Mouse (Mus musculus) neural tube, embryonic 11.5 days (tissue): ENCODE measurements around the gene Fbxo21. TPM values are rescaled to one million over a fixed set of nuclear protein-coding genes. Genes with fewer than 3 reads are reported as not detected.

Experiments used
- ATAC-seq: fragments of 200-750 bp; cut with Nextera tagmentation; 2 replicates; pipeline ENCODE4 v1.8.0; 2017; ENCODE audit warnings: moderate number of reproducible peaks, mild to moderate bottlenecking, moderate TSS enrichment, moderate library complexity; ENCODE audit not compliant: insufficient read depth, low FRiP score, low TSS enrichment
- DNase-seq: peaks from one replicate; pipeline ENCODE4 v3.0.0-alpha.2; 2015; ENCODE audit warnings: low spot score
- H3K27ac ChIP-seq: fragments of 300-500 bp; sonication (generic); 2 replicates; pipeline ENCODE4 v1.5.1; 2014; ENCODE audit warnings: low read depth, mild to moderate bottlenecking, low read length
- H3K27me3 ChIP-seq: fragments of 300-500 bp; sonication (generic); 2 replicates; pipeline ENCODE4 v1.6.1; 2014; ENCODE audit warnings: mild to moderate bottlenecking, low read length, mixed read lengths; ENCODE audit not compliant: control insufficient read depth, insufficient read depth
- H3K36me3 ChIP-seq: fragments of 300-500 bp; sonication (generic); 2 replicates; pipeline ENCODE4 v1.6.1; 2014; ENCODE audit warnings: mild to moderate bottlenecking, low read length, moderate library complexity, mixed read lengths; ENCODE audit not compliant: control insufficient read depth, insufficient read depth
- H3K4me1 ChIP-seq: fragments of 300-500 bp; sonication (generic); 2 replicates; pipeline ENCODE4 v1.6.1; 2014; ENCODE audit warnings: low read length, mixed read lengths; ENCODE audit not compliant: control insufficient read depth, insufficient read depth
- H3K4me2 ChIP-seq: fragments of 300-500 bp; sonication (generic); 2 replicates; pipeline ENCODE4 v1.6.1; 2014; ENCODE audit warnings: low read depth, mild to moderate bottlenecking, moderate library complexity
- H3K4me3 ChIP-seq: fragments of 300-500 bp; sonication (generic); 2 replicates; pipeline ENCODE4 v1.5.1; 2014; ENCODE audit warnings: low read depth, low read length
- H3K9ac ChIP-seq: fragments of 300-500 bp; sonication (generic); 2 replicates; pipeline ENCODE4 v1.6.1; 2014; ENCODE audit warnings: mild to moderate bottlenecking, low read length
- H3K9me3 ChIP-seq: fragments of 300-500 bp; sonication (generic); 2 replicates; pipeline ENCODE4 v1.6.1; 2016; ENCODE audit warnings: low read length; ENCODE audit not compliant: control insufficient read depth
- WGBS: fragments of 180-500 bp; shearing (Covaris S2); extraction: QIAGEN DNeasy Blood & Tissue Kit; methylation state at CpG from one replicate; pipeline ENCODE4 v1.1.7; 2014; 5-methylcytosine and 5-hydroxymethylcytosine counted together
- polyA plus RNA-seq: library from polyadenylated mRNA; unstranded; fragments of >200 nt; fragmentation: Nextera tagmentation; extraction: Ambion mirVana; gene quantifications from 2 replicates; pipeline ENCODE4 v1.2.1, GENCODE M21; 2014

The Fbxo21 gene
- polyA plus RNA-seq, 1 experiment from 2014 or later = 107 TPM

DNA sequence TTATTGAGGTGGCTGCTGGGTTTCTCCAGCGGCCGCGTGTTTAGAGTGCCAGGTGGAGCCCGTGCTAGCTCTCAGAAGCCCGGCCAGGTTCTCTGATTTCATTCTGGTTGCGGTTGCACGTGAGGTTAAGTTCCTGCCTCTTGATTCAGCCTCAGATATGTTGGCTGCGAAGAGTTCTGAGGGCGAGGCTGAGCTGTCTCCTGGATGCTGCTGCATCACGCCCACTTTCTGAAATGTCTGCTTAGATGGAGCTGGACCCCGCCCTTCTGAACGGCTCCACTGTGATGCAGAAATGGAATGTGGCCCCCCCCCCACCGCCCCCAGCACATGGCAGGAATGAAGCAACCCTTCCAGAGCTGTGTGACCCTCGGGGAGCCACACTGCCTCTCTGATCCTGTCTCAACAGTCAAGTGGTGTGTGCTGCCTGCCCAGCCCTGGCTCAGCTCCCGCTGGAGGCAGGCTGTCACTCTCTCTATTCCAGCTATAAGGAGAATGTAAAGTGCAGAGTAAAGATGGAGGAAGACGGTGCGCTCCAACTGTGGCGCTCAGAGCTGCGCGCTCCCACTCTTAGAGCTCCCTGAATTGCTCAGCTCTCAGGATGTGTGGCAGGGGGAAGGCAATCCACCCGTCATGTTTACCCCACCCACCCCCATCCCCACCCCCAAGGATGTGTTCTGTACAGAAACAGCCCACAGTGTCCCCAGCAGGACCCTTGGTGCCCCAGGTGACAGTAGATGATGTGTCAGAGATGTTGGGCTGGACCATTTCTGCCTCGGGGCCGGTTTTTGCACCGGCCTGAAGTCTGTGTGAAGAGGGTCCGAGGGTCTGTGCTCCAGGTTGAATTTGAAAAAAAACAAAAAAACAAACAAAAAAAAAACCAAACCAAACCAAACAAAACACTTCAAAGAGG is 60.6 kb downstream of the Fbxo21 start:
- WGBS = 43% methylated on average over 25 of the region's 25 CpGs
- ATAC-seq (no peak), DNase-seq (no peak)
- Histone ChIP-seq H3K27me3 (no peaks in the 10 kb centered on the region), H3K4me2 (peak overlapping the region; percentile 1; the same call in 1 of the 2 replicates), H3K4me1 (0 out of 2 replicates have a peak, but pooled peaks cover 5% of the 10 kb centered on the region), H3K4me3 (no peak overlapping the region), H3K27ac (no peak overlapping the region), H3K36me3 (no peaks in the 10 kb centered on the region), H3K9me3 (no peaks in the 10 kb centered on the region), H3K9ac (no peak overlapping the region; the same call in 1 of the 2 replicates)

DNA sequence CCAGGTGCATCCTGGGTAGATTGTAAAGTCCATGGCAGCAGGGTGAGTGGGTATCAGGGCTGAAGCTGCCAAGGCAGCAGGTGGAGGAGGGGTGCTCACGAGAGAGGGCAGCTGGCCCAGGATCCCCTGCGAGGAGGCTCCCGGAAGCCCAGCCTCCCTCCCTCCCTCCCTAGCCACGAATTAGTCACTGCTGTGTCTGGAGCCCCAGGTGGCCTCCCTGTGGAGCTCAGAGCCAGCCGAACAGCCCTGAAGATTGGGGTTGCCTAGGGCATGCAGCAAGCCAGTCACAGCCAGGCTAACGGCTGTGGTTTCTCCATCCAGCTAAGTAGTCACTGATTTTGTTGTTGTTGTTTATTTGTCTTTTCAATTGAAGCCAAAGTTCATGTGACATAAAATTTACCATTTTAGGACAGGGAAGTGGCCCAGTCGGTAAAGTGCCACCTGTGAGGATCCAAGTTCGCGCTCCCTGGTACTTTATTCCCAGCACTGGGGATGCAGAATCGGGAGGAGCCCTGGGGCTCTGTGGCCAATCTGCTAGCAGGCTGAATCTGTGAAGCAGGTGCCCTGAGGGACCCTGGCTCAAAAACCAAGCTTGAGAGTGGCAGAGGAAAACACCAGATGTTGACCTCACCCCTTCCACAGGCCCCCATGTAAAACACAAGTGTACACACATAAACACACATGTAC is 61.4 kb downstream of the Fbxo21 start:
- no peak overlapping the region for H3K9ac ChIP-seq
- DNase-seq = peak; percentile 67
- peak overlapping the region; percentile 1; the same call in 1 of the 2 replicates for H3K4me2 ChIP-seq
- H3K27me3 ChIP-seq = no peaks in the 10 kb centered on the region
- H3K36me3 ChIP-seq = no peaks in the 10 kb centered on the region
- no peak overlapping the region for H3K4me3 ChIP-seq
- H3K4me1 ChIP-seq = 0 out of 2 replicates have a peak, but pooled peaks cover 5% of the 10 kb centered on the region
- peak; percentile 74 for ATAC-seq
- no peak overlapping the region for H3K27ac ChIP-seq
- 15% methylated on average over 10 of the region's 10 CpGs for WGBS
- no peaks in the 10 kb centered on the region for H3K9me3 ChIP-seq

DNA sequence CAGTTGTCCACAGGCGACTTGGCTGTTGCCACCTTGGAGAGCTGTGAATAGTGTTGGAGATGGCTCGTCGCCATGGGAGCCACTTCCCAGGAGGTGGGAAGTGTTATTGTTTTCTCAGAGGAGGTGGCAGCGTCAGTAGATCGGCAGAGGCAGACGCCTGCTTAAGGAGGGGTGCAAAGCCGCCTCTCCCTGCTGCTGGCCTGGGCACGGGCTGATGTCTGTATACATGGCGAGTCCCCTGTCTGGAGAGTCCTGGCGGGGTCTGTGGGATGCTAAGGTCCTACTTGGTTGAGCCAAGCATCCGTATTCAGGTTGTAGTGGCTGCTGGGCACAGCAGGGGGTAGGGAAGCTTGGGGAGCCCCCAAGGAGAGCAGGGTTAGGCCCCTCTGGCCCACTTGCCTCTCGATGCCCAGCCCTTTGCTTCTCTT is 62.7 kb downstream of the Fbxo21 start:
- H3K4me3 ChIP-seq = no peak overlapping the region
- ATAC-seq (no peak), DNase-seq (no peak)
- no peaks in the 10 kb centered on the region for H3K27me3 ChIP-seq
- H3K4me2 ChIP-seq = no peak overlapping the region
- H3K4me1 ChIP-seq = 0 out of 2 replicates have a peak, but pooled peaks cover 5% of the 10 kb centered on the region
- WGBS = 34% methylated on average over 12 of the region's 12 CpGs
- H3K9me3 ChIP-seq = no peaks in the 10 kb centered on the region
- H3K9ac ChIP-seq = no peak overlapping the region
- no peak overlapping the region for H3K27ac ChIP-seq
- H3K36me3 ChIP-seq = no peaks in the 10 kb centered on the region

DNA sequence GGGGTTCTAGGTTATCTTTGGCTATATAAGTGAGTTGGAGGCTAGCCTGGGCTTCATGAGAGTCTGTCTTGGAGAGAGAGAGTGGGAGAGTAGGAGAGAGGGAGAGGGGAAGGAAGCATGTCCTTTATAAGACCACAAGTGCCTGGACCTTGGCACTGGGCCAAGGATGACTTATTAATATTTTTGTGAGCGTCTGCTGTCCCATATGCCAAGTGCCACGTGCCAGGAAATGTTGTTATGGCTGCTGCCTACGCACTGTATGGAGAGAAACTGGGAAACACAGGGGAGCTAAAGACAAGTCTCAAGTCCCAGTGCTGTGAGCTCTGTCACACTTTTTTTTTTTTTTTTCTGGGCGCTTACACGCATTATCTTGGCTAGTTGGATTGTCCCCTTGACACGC is 66.1 kb downstream of the Fbxo21 start:
- Histone ChIP-seq H3K4me2 (no peak overlapping the region), H3K27ac (no peak overlapping the region), H3K9me3 (no peaks in the 10 kb centered on the region), H3K4me1 (0 out of 2 replicates have a peak, but pooled peaks cover 5% of the 10 kb centered on the region), H3K36me3 (no peaks in the 10 kb centered on the region), H3K4me3 (no peak overlapping the region), H3K9ac (no peak overlapping the region), H3K27me3 (no peaks in the 10 kb centered on the region)
- WGBS = 92% methylated on average over 6 of the region's 6 CpGs
- DNase-seq (no peak), ATAC-seq (no peak)

DNA sequence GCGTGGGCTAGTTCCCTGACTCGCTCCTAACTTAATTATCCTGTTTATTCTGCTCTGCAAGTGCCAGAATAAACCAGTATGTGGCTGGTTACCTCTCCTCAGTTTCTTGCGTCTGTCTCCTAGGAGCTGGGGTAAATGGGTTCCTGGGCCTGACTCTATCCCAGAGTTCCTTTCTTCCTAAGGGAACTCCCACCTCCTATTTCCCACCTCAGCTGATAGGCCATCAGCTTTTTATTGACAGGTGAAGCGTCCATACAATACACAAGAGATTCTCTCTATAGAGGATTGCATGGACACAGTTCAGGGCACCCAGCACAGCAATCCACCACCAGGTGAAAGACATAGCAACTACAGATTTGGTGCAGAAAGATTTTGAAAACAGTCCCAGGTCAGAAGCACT is 67.2 kb downstream of the Fbxo21 start:
- H3K27ac ChIP-seq = no peak overlapping the region
- WGBS = 93% methylated on average over 4 of the region's 4 CpGs
- no peak overlapping the region for H3K4me2 ChIP-seq
- ATAC-seq = no peak
- no peak overlapping the region for H3K9ac ChIP-seq
- no peaks in the 10 kb centered on the region for H3K36me3 ChIP-seq
- H3K4me1 ChIP-seq = no peaks in the 10 kb centered on the region
- no peaks in the 10 kb centered on the region for H3K9me3 ChIP-seq
- H3K4me3 ChIP-seq = no peak overlapping the region
- no peak for DNase-seq
- H3K27me3 ChIP-seq = no peaks in the 10 kb centered on the region

- Histone ChIP-seq H3K4me1 (no peaks in the 10 kb centered on the region), H3K9me3 (no peaks in the 10 kb centered on the region), H3K36me3 (no peaks in the 10 kb centered on the region), H3K4me2 (no peak overlapping the region), H3K27ac (no peak overlapping the region), H3K27me3 (no peaks in the 10 kb centered on the region), H3K4me3 (no peak overlapping the region), H3K9ac (no peak overlapping the region)
- ATAC-seq = no peak
- 93% methylated on average over 6 of the region's 6 CpGs for WGBS
- DNase-seq = peak; percentile 5
Observed at GRCm38 (mm10) chr5:118044907-118045306, 68.4 kb downstream of the Fbxo21 start.

DNA sequence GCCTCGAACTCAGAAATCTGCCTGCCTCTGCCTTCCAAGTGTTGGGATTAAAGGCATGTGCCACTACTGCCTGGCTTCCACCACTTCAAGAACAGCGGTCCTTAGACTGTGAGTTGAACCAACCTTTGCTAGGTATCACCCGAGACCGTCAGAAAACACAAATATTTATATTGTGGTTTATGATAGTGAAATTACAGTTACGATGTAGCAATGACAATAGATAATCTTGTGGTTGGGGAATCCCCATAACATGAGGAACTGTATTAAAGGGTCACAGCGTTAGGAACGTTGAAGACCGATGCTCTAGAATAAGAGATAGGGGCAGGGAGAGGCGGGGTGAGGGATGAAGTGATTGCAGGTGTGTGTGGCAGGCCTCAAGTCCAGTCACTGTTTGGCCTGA is 68.9 kb downstream of the Fbxo21 start:
- DNase-seq = no peak
- Histone ChIP-seq H3K9me3 (no peaks in the 10 kb centered on the region), H3K27me3 (no peaks in the 10 kb centered on the region), H3K36me3 (no peaks in the 10 kb centered on the region), H3K9ac (no peak overlapping the region), H3K4me1 (no peaks in the 10 kb centered on the region), H3K27ac (no peak overlapping the region), H3K4me3 (no peak overlapping the region), H3K4me2 (no peak overlapping the region)
- ATAC-seq = no peak
- WGBS = 92% methylated on average over 9 of the region's 9 CpGs

GRCm38 (mm10) chr5:118047091-118047757 is 70.7 kb downstream of the Fbxo21 start:
- Histone ChIP-seq H3K9ac (no peak overlapping the region), H3K9me3 (no peaks in the 10 kb centered on the region), H3K4me3 (no peak overlapping the region), H3K36me3 (no peaks in the 10 kb centered on the region), H3K4me1 (no peaks in the 10 kb centered on the region), H3K27me3 (no peaks in the 10 kb centered on the region), H3K27ac (no peak overlapping the region), H3K4me2 (no peak overlapping the region)
- no peak for DNase-seq
- no peak for ATAC-seq
- whole genome bisulfite sequencing = 89% methylated on average over 14 of the region's 14 CpGs
